Mouse (Mus musculus) liver, adult 2 months (tissue): ENCODE measurements around the gene Nsun2.

Source experiments
- CTCF ChIP-seq: fragments of 200-500 bp; IDR thresholded peaks from 2 replicates; pipeline ENCODE4 v1.5.1; 2011; ENCODE audit warnings: low read depth, low read length, control low read depth
- POLR2A ChIP-seq: fragments of 200-500 bp; IDR thresholded peaks from 2 replicates; pipeline ENCODE4 v1.6.1; 2011; ENCODE audit warnings: low read length, control low read depth; ENCODE audit not compliant: insufficient read depth; ENCODE audit errors: extremely low read depth

DNA sequence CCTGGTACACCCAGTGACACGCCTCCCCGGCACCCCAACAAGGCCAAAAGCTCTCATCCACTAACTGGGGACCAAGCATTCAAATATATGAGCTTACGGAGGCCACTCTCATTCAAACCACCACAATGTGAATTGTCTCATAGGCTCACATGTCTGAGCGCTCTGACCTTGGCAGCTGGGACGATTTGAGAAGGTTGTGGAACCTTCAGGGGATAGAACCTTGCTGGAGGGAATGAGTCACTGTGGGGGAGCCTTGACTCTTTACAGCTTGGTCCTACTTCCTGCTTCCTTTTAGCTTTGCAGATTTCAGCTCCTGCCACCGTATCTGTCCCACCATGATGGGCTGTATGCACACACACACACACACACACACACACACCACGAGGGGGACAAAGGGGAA is 47.7 kb upstream of the Nsun2 start:
- TF ChIP-seq CTCF (no peak), POLR2A (no peak)
